Mouse (Mus musculus) G1E (cell line): ENCODE measurements around the gene Hoxc11. TPM values are rescaled to one million over a fixed set of nuclear protein-coding genes. Genes with fewer than 3 reads are reported as not detected.

Source experiments
- ATAC-seq: 2 replicates; pipeline ENCODE4 v1.8.0; 2016; ENCODE audit warnings: mild to moderate bottlenecking; ENCODE audit not compliant: insufficient number of reproducible peaks, poor library complexity, low FRiP score, severe bottlenecking; ENCODE audit errors: extremely low read depth
- DNase-seq: peaks from one replicate; pipeline ENCODE4 v3.0.0; 2012; ENCODE audit warnings: low spot score
- H3K27me3 ChIP-seq: 2 replicates; pipeline ENCODE4 v1.6.1; 2012; ENCODE audit warnings: mild to moderate bottlenecking, low read length, inconsistent platforms; ENCODE audit not compliant: insufficient read depth
- H3K36me3 ChIP-seq: replicated peaks from 2 replicates; pipeline ENCODE3; 2012; ENCODE audit warnings: mild to moderate bottlenecking, inconsistent platforms
- H3K4me1 ChIP-seq: 2 replicates; pipeline ENCODE4 v1.6.1; 2012; ENCODE audit warnings: low read depth, low read length, inconsistent platforms, mixed read lengths; ENCODE audit not compliant: insufficient read depth
- H3K4me3 ChIP-seq: 2 replicates; pipeline ENCODE4 v1.5.1; 2012; ENCODE audit warnings: low read depth, mild to moderate bottlenecking, inconsistent platforms, low read length, moderate library complexity, mixed read lengths
- H3K9me3 ChIP-seq: replicated peaks from 2 replicates; pipeline ENCODE4 v1.6.1; 2012; ENCODE audit warnings: inconsistent platforms
- CTCF ChIP-seq: IDR thresholded peaks from 2 replicates; pipeline ENCODE4 v1.5.1; 2012; ENCODE audit warnings: low read depth, low read length, inconsistent platforms, mixed read lengths
- GATA1 ChIP-seq: IDR thresholded peaks from 2 replicates; pipeline ENCODE4 v1.6.1; 2012; ENCODE audit warnings: borderline replicate concordance, low read length, inconsistent platforms, mixed read lengths
- GATA2 ChIP-seq: IDR thresholded peaks from 2 replicates; pipeline ENCODE4 v1.6.1; 2012; ENCODE audit warnings: low read depth, low read length, inconsistent platforms, borderline replicate concordance
- POLR2AphosphoS5 ChIP-seq: IDR thresholded peaks from 2 replicates; pipeline ENCODE4 v1.6.1; 2012; ENCODE audit warnings: low read depth, low read length, inconsistent platforms; ENCODE audit not compliant: insufficient replicate concordance
- TAL1 ChIP-seq: conservative IDR thresholded peaks from 2 replicates; pipeline ENCODE4 v1.6.1; 2012; ENCODE audit warnings: low read depth, low read length, inconsistent platforms, mixed read lengths
- polyA plus RNA-seq: library from polyadenylated mRNA; stranded (reverse); fragments of >175 nt; gene quantifications from 2 replicates; pipeline ENCODE4 v1.2.3, GENCODE M21; 2012
- total RNA-seq, 2 experiments: library from RNA; stranded (forward) in 1 of 2; stranded (reverse) in 1 of 2; fragments of 200-1000 nt in 1 of 2; fragments of >200 nt in 1 of 2; fragmentation: Nextera tagmentation in 1 of 2; gene quantifications; 2 replicates each; pipeline ENCODE4 v1.2.3; 2014 to 2017

Gene Hoxc11
- total and polyA plus RNA-seq, 3 experiments = 0.22 TPM; not detected in 2

DNA sequence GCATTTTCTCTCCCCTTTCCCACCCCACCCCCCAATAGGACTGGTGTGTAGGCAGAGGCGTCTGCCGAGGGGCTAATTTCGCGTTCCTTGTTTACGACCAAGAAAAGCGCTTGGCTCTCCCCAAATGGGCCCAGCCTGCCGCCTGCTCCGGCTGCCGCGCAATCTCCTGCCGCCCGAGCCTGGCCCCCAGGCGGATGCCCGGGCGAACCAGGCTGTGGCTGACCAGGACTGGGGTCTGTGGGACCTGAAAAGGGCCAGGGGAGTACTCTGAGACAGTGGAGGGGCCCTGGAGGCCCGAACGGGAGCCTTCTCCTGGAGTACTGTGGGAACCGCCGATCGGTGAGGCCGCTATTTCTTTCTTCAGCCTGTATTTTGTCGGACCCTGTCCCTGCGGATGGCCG is 46.3 kb downstream of the Hoxc11 start:
- H3K4me1 ChIP-seq = peaks cover 87% of the 10 kb centered on the region
- ATAC-seq (no peak), DNase-seq (no peak)
- peaks cover 13% of the 10 kb centered on the region for H3K36me3 ChIP-seq
- no peaks in the 10 kb centered on the region for H3K9me3 ChIP-seq
- peak overlapping the region; percentile 74 for H3K4me3 ChIP-seq
- peaks cover 5% of the 10 kb centered on the region; the same call in 1 of the 2 replicates for H3K27me3 ChIP-seq
- TF ChIP-seq POLR2AphosphoS5 (no peak), CTCF (no peak), GATA2 (no peak), TAL1 (no peak), GATA1 (no peak)

DNA sequence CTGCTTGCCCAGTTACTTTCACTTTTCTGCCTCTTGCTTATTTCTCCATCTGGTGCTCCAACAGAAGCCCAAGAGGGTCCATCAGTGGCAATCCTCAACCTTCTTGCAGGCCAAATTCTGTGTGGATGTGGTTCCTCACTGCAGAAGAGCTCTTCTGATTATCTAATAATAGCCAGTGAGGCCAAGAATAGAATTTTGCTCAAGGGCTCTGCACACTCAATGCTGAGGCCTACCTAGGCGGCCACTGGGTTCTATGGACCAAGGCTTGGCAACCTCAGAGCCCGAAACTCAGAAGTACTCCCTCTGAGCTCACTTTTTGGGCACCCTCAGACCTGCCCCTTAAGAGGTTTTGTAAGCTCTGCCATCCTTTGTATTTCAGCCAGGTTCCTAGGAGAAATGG is 47.1 kb downstream of the Hoxc11 start:
- peak overlapping the region; percentile 74; the same call in 1 of the 2 replicates for H3K4me3 ChIP-seq
- H3K27me3 ChIP-seq = no peaks in the 10 kb centered on the region
- ATAC-seq = no peak
- no peak for DNase-seq
- H3K36me3 ChIP-seq = peaks cover 17% of the 10 kb centered on the region
- H3K9me3 ChIP-seq = no peaks in the 10 kb centered on the region
- peaks cover 86% of the 10 kb centered on the region for H3K4me1 ChIP-seq
- no peak for TF ChIP-seq CTCF
- no peak for TF ChIP-seq GATA1
- no peak for TF ChIP-seq GATA2
- TF ChIP-seq TAL1 = no peak
- no peak for TF ChIP-seq POLR2AphosphoS5

DNA sequence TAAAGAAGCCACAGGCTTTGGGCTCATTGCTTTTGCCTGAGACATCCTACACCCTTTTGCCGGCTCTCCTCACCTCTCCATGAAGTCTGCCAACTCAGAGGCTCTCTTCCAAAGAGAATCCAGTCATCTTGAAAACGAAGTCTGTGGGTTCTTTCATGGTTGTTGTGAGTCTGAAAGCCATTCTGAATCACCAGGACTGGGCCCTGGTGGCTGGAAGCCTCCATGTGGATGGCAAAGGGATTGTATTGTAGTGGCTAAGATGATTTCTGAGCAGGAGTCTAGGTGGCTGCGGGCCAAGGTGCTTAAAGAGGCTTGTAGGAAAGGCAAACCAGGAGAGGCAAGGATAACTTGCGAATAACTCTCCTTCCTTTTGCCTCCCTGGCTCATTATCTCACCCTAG is 47.9 kb downstream of the Hoxc11 start:
- H3K4me3 ChIP-seq = peak overlapping the region; percentile 64; the same call in 1 of the 2 replicates
- no peak for DNase-seq

DNA sequence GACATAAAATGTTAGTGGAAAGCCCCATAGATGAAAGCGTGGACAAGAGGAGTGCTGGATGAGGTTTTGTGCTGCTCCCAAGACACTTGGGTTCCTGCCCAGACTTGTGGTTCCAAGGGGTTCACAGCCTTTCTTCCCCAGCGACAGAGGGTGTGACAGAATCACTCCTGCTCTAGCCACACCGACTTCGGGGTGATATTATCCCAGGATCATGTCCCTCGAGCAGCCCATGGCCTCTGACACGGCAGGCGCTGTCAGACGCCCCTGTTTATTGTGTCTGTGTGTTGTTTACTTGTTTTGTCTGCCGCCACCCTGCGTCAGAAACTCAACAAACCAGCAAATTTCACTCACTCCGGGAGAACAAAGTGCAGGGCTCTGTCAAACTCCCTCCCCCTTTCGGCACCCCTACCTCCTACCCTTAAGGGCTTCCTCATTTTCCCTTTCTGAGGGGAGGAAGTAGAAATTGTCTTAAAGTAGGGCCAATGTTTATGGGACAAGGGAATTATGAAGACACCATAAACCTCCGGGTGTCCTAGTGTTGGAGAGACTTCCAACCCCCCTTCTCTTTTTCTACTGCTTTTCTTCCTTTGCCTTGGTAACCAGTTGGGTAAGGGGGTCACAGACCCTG is 48.7 kb downstream of the Hoxc11 start:
- H3K4me1 ChIP-seq = peaks cover 87% of the 10 kb centered on the region
- DNase-seq (no peak), ATAC-seq (no peak)
- H3K9me3 ChIP-seq = no peaks in the 10 kb centered on the region
- no peaks in the 10 kb centered on the region for H3K27me3 ChIP-seq
- H3K4me3 ChIP-seq = peak overlapping the region; percentile 64; the same call in 1 of the 2 replicates
- TF ChIP-seq TAL1 (no peak), CTCF (no peak), POLR2AphosphoS5 (no peak), GATA2 (no peak), GATA1 (no peak)
- peaks cover 17% of the 10 kb centered on the region for H3K36me3 ChIP-seq

More for the DNA sequence above, 47.9 kb downstream of the Hoxc11 start:
- no peak for ATAC-seq
- peaks cover 17% of the 10 kb centered on the region for H3K36me3 ChIP-seq
- TF ChIP-seq GATA1 (no peak), CTCF (no peak), POLR2AphosphoS5 (no peak), GATA2 (no peak), TAL1 (no peak)
- H3K9me3 ChIP-seq = no peaks in the 10 kb centered on the region
- H3K4me1 ChIP-seq = peaks cover 86% of the 10 kb centered on the region
- no peaks in the 10 kb centered on the region for H3K27me3 ChIP-seq

- H3K27me3 ChIP-seq = no peaks in the 10 kb centered on the region
- no peak for ATAC-seq
Measured at GRCm38 (mm10) chr15:103005308-103005707, 51.1 kb downstream of the Hoxc11 start.

DNA sequence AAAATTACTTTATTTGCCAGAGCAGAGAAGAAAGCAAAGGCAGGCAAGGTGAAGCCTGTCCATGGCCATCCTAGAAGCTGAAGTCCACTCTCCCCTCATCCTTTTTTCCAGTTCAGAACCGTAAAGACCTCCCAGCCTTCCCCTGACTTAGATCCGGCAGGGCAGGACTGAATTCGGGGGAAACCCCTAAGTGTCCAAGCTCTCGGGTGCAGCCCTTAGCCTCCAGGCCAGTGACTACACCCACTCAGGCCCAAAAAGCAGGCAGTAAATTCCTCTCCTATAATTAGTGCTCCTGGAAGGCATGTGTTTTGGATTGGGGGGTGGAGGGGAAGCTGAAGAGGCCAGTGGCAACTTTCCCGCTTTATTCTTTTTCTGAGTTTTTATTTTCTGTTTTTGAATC is 51.6 kb downstream of the Hoxc11 start:
- H3K27me3 ChIP-seq = no peaks in the 10 kb centered on the region

More at GRCm38 (mm10) chr15:103005308-103005707, 51.1 kb downstream of the Hoxc11 start:
- peaks cover 95% of the 10 kb centered on the region for H3K4me1 ChIP-seq
- no peaks in the 10 kb centered on the region for H3K9me3 ChIP-seq
- H3K4me3 ChIP-seq = peak overlapping the region; percentile 51; the same call in 1 of the 2 replicates
- TF ChIP-seq TAL1 = no peak
- no peak for TF ChIP-seq POLR2AphosphoS5
- TF ChIP-seq GATA2 = no peak
- TF ChIP-seq GATA1 = no peak
- no peak for TF ChIP-seq CTCF
- peaks cover 25% of the 10 kb centered on the region for H3K36me3 ChIP-seq
- DNase-seq = no peak

More for the DNA sequence above, 51.6 kb downstream of the Hoxc11 start:
- ATAC-seq (no peak), DNase-seq (no peak)
- TF ChIP-seq GATA2 (no peak), GATA1 (no peak), POLR2AphosphoS5 (no peak), TAL1 (no peak), CTCF (no peak)
- Histone ChIP-seq H3K4me1 (peaks cover 95% of the 10 kb centered on the region), H3K4me3 (peak overlapping the region; percentile 21; the same call in 1 of the 2 replicates), H3K9me3 (no peaks in the 10 kb centered on the region), H3K36me3 (peaks cover 25% of the 10 kb centered on the region)
